Mouse (Mus musculus) thymus, postnatal 36 days (tissue): ENCODE measurements around the gene Tmem147.
A peak's percentile ranks its signal among the peaks of the same experiment; 100 is the strongest.
"Not testable (repeated sequence)": the region's sequence is repeated elsewhere in the genome, so short reads cannot be mapped to it uniquely, and the experiment has no call there.

ENCODE experiments used
- DNase-seq, 2 experiments: peaks; one replicate each; pipeline ENCODE4 v3.0.0; 2022; ENCODE audit warnings: mixed read lengths in 2 of 2

Gene Tmem147

GRCm38 (mm10) chr7:30729396-30730063 is at the start of gene Tmem147:
Gene Tmem147, minus strand, starts transcription at chr7:30729540.
- DNase-seq = peak; percentile 94 to 95

GRCm38 (mm10) chr7:30777911-30778310 is 48.6 kb upstream of the Tmem147 start:
- no peak for DNase-seq

GRCm38 (mm10) chr7:30777081-30777579 is 47.8 kb upstream of the Tmem147 start:
- DNase-seq = no peak

GRCm38 (mm10) chr7:30776104-30776503 is 46.8 kb upstream of the Tmem147 start:
- no peak for DNase-seq

- DNase-seq = no peak
Observed at GRCm38 (mm10) chr7:30769236-30769635, 39.9 kb upstream of the Tmem147 start.

GRCm38 (mm10) chr7:30766408-30766807 is 37.1 kb upstream of the Tmem147 start:
- DNase-seq = no peak

GRCm38 (mm10) chr7:30765173-30765572 is 35.8 kb upstream of the Tmem147 start:
- no peak for DNase-seq

- no peak for DNase-seq
Observed at GRCm38 (mm10) chr7:30763456-30763855, 34.1 kb upstream of the Tmem147 start, which contains the start of gene Dmkn. Gene Dmkn, plus strand, starts transcription at chr7:30763756.

- DNase-seq = no peak
Observed at GRCm38 (mm10) chr7:30761769-30762352, 32.5 kb upstream of the Tmem147 start.

GRCm38 (mm10) chr7:30758853-30759252 is 29.5 kb upstream of the Tmem147 start:
- DNase-seq = no peak

- DNase-seq = no peak
Observed at GRCm38 (mm10) chr7:30757001-30757400, 27.7 kb upstream of the Tmem147 start.

GRCm38 (mm10) chr7:30751086-30751669 is 21.8 kb upstream of the Tmem147 start, which contains the start of gene Sbsn:
Gene Sbsn, plus strand, starts transcription at chr7:30751471.
- no peak for DNase-seq

GRCm38 (mm10) chr7:30749824-30750606 is 20.7 kb upstream of the Tmem147 start:
- no peak for DNase-seq

- no peak for DNase-seq
Observed at GRCm38 (mm10) chr7:30747525-30748204, 18.3 kb upstream of the Tmem147 start.

GRCm38 (mm10) chr7:30744022-30744598 is 14.8 kb upstream of the Tmem147 start:
- no peak for DNase-seq

- not testable (repeated sequence) for DNase-seq
Observed at GRCm38 (mm10) chr7:30743617-30744016, 14.3 kb upstream of the Tmem147 start, which contains the start of gene Gapdhs. Gene Gapdhs, minus strand, starts transcription at chr7:30743681.

- not testable (repeated sequence) for DNase-seq
Observed at GRCm38 (mm10) chr7:30742570-30742969, 13.2 kb upstream of the Tmem147 start.

- no peak for DNase-seq
Observed at GRCm38 (mm10) chr7:30736211-30736610, 6.9 kb upstream of the Tmem147 start.

GRCm38 (mm10) chr7:30730064-30730722 is 853 bp upstream of the Tmem147 start:
- not testable (repeated sequence) for DNase-seq

- no peak for DNase-seq
Observed at GRCm38 (mm10) chr7:30728739-30729395, 473 bp downstream of the Tmem147 start.

- no peak for DNase-seq
Observed at GRCm38 (mm10) chr7:30728214-30728613, 1.1 kb downstream of the Tmem147 start.
